Mouse (Mus musculus): ENCODE measurements at regions not wholly inside any gene's neighbourhood (a gene's known extent, or its start where the extent isn't known, plus 50 kb on each side); places are given as distances from the start of the nearest gene placed in this dataset.

- no peak overlapping the region for H3K9ac ChIP-seq (ENCODE audit: low read depth, low read length)
- TF ChIP-seq CTCF (IDR thresholded peaks at IDR 0.05; ENCODE audit: low read depth, low read length) (no peak), POLR2A (IDR thresholded peaks at IDR 0.05; ENCODE audit: extremely low read depth, insufficient read depth, low read length) (no peak)
- H3K27ac ChIP-seq (replicated peaks; ENCODE audit: insufficient read depth, low read depth, low read length): no peak overlapping the region
- H3K4me3 ChIP-seq (ENCODE audit: insufficient read depth, low read depth, low read length): no peak overlapping the region
- H3K79me2 ChIP-seq (ENCODE audit: control insufficient read depth, insufficient read depth, low read length): no peaks in the 10 kb centered on the region
- H3K36me3 ChIP-seq (ENCODE audit: control insufficient read depth, insufficient read depth, low read length): no peaks in the 10 kb centered on the region
- DNase-seq (ENCODE audit: extremely low read depth, low read depth, low spot score): no peak
- no peaks in the 10 kb centered on the region for H3K27me3 ChIP-seq (ENCODE audit: control insufficient read depth, insufficient read depth, low read length)
- H3K4me1 ChIP-seq (ENCODE audit: control insufficient read depth, insufficient read depth, low read length): no peaks in the 10 kb centered on the region
- 80% methylated on average over 2 of the region's 2 CpGs for WGBS
Observed at GRCm38 (mm10) chr8:60310136-60310535, 192.9 kb downstream of the Gm10283 start.

- Histone ChIP-seq H3K79me2 (ENCODE audit: control insufficient read depth, insufficient read depth, low read length) (no peaks in the 10 kb centered on the region), H3K4me3 (ENCODE audit: insufficient read depth, low read depth, low read length) (no peak overlapping the region), H3K9ac (ENCODE audit: low read depth, low read length) (no peak overlapping the region), H3K27me3 (ENCODE audit: control insufficient read depth, insufficient read depth, low read length) (no peaks in the 10 kb centered on the region), H3K4me1 (ENCODE audit: control insufficient read depth, insufficient read depth, low read length) (no peaks in the 10 kb centered on the region), H3K27ac (replicated peaks; ENCODE audit: insufficient read depth, low read depth, low read length) (no peak overlapping the region), H3K36me3 (ENCODE audit: control insufficient read depth, insufficient read depth, low read length) (no peaks in the 10 kb centered on the region)
- DNase-seq (ENCODE audit: extremely low read depth, low read depth, low spot score): no peak
- TF ChIP-seq CTCF (IDR thresholded peaks at IDR 0.05; ENCODE audit: low read depth, low read length) (no peak), POLR2A (IDR thresholded peaks at IDR 0.05; ENCODE audit: extremely low read depth, insufficient read depth, low read length) (no peak)
- 75% methylated on average over 7 of the region's 7 CpGs for WGBS
Observed at GRCm38 (mm10) chr8:60301282-60301681, 201.7 kb downstream of the Gm10283 start.

GRCm38 (mm10) chr8:60277211-60277801 is 225.7 kb downstream of the Gm10283 start:
- Histone ChIP-seq H3K36me3 (ENCODE audit: control insufficient read depth, insufficient read depth, low read length) (no peaks in the 10 kb centered on the region), H3K79me2 (ENCODE audit: control insufficient read depth, insufficient read depth, low read length) (no peaks in the 10 kb centered on the region), H3K27ac (replicated peaks; ENCODE audit: insufficient read depth, low read depth, low read length) (no peak overlapping the region), H3K9ac (ENCODE audit: low read depth, low read length) (no peak overlapping the region), H3K4me1 (ENCODE audit: control insufficient read depth, insufficient read depth, low read length) (no peaks in the 10 kb centered on the region), H3K4me3 (ENCODE audit: insufficient read depth, low read depth, low read length) (no peak overlapping the region), H3K27me3 (ENCODE audit: control insufficient read depth, insufficient read depth, low read length) (no peaks in the 10 kb centered on the region)
- DNase-seq (ENCODE audit: extremely low read depth, low read depth, low spot score): no peak
- WGBS: 56% methylated on average over 2 of the region's 2 CpGs
- TF ChIP-seq CTCF (IDR thresholded peaks at IDR 0.05; ENCODE audit: low read depth, low read length) (no peak), POLR2A (IDR thresholded peaks at IDR 0.05; ENCODE audit: extremely low read depth, insufficient read depth, low read length) (no peak)

- Histone ChIP-seq H3K9ac (ENCODE audit: low read depth, low read length) (no peak overlapping the region), H3K27me3 (ENCODE audit: control insufficient read depth, insufficient read depth, low read length) (no peaks in the 10 kb centered on the region), H3K79me2 (ENCODE audit: control insufficient read depth, insufficient read depth, low read length) (no peaks in the 10 kb centered on the region), H3K4me3 (ENCODE audit: insufficient read depth, low read depth, low read length) (no peak overlapping the region), H3K36me3 (ENCODE audit: control insufficient read depth, insufficient read depth, low read length) (no peaks in the 10 kb centered on the region), H3K4me1 (ENCODE audit: control insufficient read depth, insufficient read depth, low read length) (no peaks in the 10 kb centered on the region), H3K27ac (replicated peaks; ENCODE audit: insufficient read depth, low read depth, low read length) (no peak overlapping the region)
- no peak for DNase-seq (ENCODE audit: extremely low read depth, low read depth, low spot score)
- WGBS: 80% methylated on average over 6 of the region's 6 CpGs
- TF ChIP-seq POLR2A (IDR thresholded peaks at IDR 0.05; ENCODE audit: extremely low read depth, insufficient read depth, low read length) (no peak), CTCF (IDR thresholded peaks at IDR 0.05; ENCODE audit: low read depth, low read length) (no peak)
Observed at GRCm38 (mm10) chr8:60250341-60250740, 252.7 kb downstream of the Gm10283 start.

GRCm38 (mm10) chr8:60249704-60250103 is 253.3 kb downstream of the Gm10283 start:
- WGBS: 41% methylated on average over 2 of the region's 2 CpGs
- H3K36me3 ChIP-seq (ENCODE audit: control insufficient read depth, insufficient read depth, low read length): no peaks in the 10 kb centered on the region
- no peaks in the 10 kb centered on the region for H3K4me1 ChIP-seq (ENCODE audit: control insufficient read depth, insufficient read depth, low read length)
- no peak for DNase-seq (ENCODE audit: extremely low read depth, low read depth, low spot score)
- no peak for TF ChIP-seq CTCF (IDR thresholded peaks at IDR 0.05; ENCODE audit: low read depth, low read length)
- TF ChIP-seq POLR2A (IDR thresholded peaks at IDR 0.05; ENCODE audit: extremely low read depth, insufficient read depth, low read length): no peak
- no peak overlapping the region for H3K9ac ChIP-seq (ENCODE audit: low read depth, low read length)
- H3K27me3 ChIP-seq (ENCODE audit: control insufficient read depth, insufficient read depth, low read length): no peaks in the 10 kb centered on the region
- no peak overlapping the region for H3K4me3 ChIP-seq (ENCODE audit: insufficient read depth, low read depth, low read length)
- no peaks in the 10 kb centered on the region for H3K79me2 ChIP-seq (ENCODE audit: control insufficient read depth, insufficient read depth, low read length)
- no peak overlapping the region for H3K27ac ChIP-seq (replicated peaks; ENCODE audit: insufficient read depth, low read depth, low read length)

GRCm38 (mm10) chr8:60247601-60248000 is 255.4 kb downstream of the Gm10283 start:
- H3K9ac ChIP-seq (ENCODE audit: low read depth, low read length): no peak overlapping the region
- DNase-seq (ENCODE audit: extremely low read depth, low read depth, low spot score): peak; percentile 48

More at GRCm38 (mm10) chr8:60247601-60248000, 255.4 kb downstream of the Gm10283 start:
- no peak overlapping the region for H3K4me3 ChIP-seq (ENCODE audit: insufficient read depth, low read depth, low read length)
- H3K27ac ChIP-seq (replicated peaks; ENCODE audit: insufficient read depth, low read depth, low read length): no peak overlapping the region
- H3K27me3 ChIP-seq (ENCODE audit: control insufficient read depth, insufficient read depth, low read length): no peaks in the 10 kb centered on the region
- no peaks in the 10 kb centered on the region for H3K79me2 ChIP-seq (ENCODE audit: control insufficient read depth, insufficient read depth, low read length)
- no peaks in the 10 kb centered on the region for H3K36me3 ChIP-seq (ENCODE audit: control insufficient read depth, insufficient read depth, low read length)
- H3K4me1 ChIP-seq (ENCODE audit: control insufficient read depth, insufficient read depth, low read length): no peaks in the 10 kb centered on the region
- TF ChIP-seq CTCF (IDR thresholded peaks at IDR 0.05; ENCODE audit: low read depth, low read length) (no peak), POLR2A (IDR thresholded peaks at IDR 0.05; ENCODE audit: extremely low read depth, insufficient read depth, low read length) (no peak)
